Mouse (Mus musculus) stomach, embryonic 14.5 days (tissue): ENCODE measurements around the gene Sorcs2. TPM values are rescaled to one million over a fixed set of nuclear protein-coding genes. Genes with fewer than 3 reads are reported as not detected.
A peak's percentile ranks its signal among the peaks of the same experiment; 100 is the strongest.

Experiments used
- ATAC-seq: fragments of 200-750 bp; cut with Nextera tagmentation; 2 replicates; pipeline ENCODE4 v1.8.0; 2017; ENCODE audit warnings: low read depth, moderate TSS enrichment; ENCODE audit not compliant: insufficient number of reproducible peaks, insufficient read depth, low FRiP score
- H3K27ac ChIP-seq: fragments of 300-500 bp; sonication (generic); 2 replicates; pipeline ENCODE4 v1.5.1; 2014; ENCODE audit warnings: mild to moderate bottlenecking, low read length, moderate library complexity, mixed read lengths
- H3K27me3 ChIP-seq: fragments of 300-500 bp; sonication (generic); 2 replicates; pipeline ENCODE4 v1.6.1; 2014; ENCODE audit warnings: low read length, control low read depth, mixed read lengths; ENCODE audit not compliant: control insufficient read depth, insufficient read depth
- H3K36me3 ChIP-seq: fragments of 300-500 bp; sonication (generic); 2 replicates; pipeline ENCODE4 v1.6.1; 2014; ENCODE audit warnings: mild to moderate bottlenecking, control low read depth, low read length, moderate library complexity, mixed read lengths; ENCODE audit not compliant: control insufficient read depth, insufficient read depth
- H3K4me1 ChIP-seq: fragments of 300-500 bp; sonication (generic); 2 replicates; pipeline ENCODE4 v1.6.1; 2014; ENCODE audit warnings: low read length, control low read depth, mixed read lengths; ENCODE audit not compliant: control insufficient read depth, insufficient read depth
- H3K4me2 ChIP-seq: fragments of 300-500 bp; sonication (generic); replicated peaks from 2 replicates; pipeline ENCODE4 v1.6.1; 2014; ENCODE audit warnings: low read depth, low read length, control low read depth
- H3K4me3 ChIP-seq: fragments of 300-500 bp; sonication (generic); 2 replicates; pipeline ENCODE4 v1.5.1; 2014; ENCODE audit warnings: low read depth, low read length, control low read depth
- H3K9ac ChIP-seq: fragments of 300-500 bp; sonication (generic); replicated peaks from 2 replicates; pipeline ENCODE4 v1.6.1; 2014; ENCODE audit warnings: low read depth, mild to moderate bottlenecking, control low read depth, low read length, moderate library complexity, mixed read lengths
- H3K9me3 ChIP-seq: fragments of 300-500 bp; sonication (generic); 2 replicates; pipeline ENCODE4 v1.6.1; 2016; ENCODE audit warnings: low read depth, low read length, control low read depth; ENCODE audit not compliant: control insufficient read depth
- WGBS: fragments of 180-500 bp; shearing (Covaris S2); extraction: QIAGEN DNeasy Blood & Tissue Kit; methylation state at CpG from one replicate; pipeline ENCODE4 v1.1.7; 2014; 5-methylcytosine and 5-hydroxymethylcytosine counted together
- polyA plus RNA-seq: library from polyadenylated mRNA; unstranded; fragments of >200 nt; fragmentation: Nextera tagmentation; extraction: Ambion mirVana; gene quantifications from 2 replicates; pipeline ENCODE4 v1.2.1, GENCODE M21; 2014

Gene Sorcs2
- polyA plus RNA-seq, 1 experiment from 2014 or later: 14.5 TPM

GRCm38 (mm10) chr5:36373246-36373891 is 24.6 kb downstream of the Sorcs2 start:
- H3K9ac ChIP-seq: no peak overlapping the region
- 0 out of 2 replicates have a peak overlapping the region, but pooled peaks have one; percentile 10 for H3K4me2 ChIP-seq
- H3K4me1 ChIP-seq: peaks cover 60% of the 10 kb centered on the region
- peak overlapping the region; percentile 70; the same call in 1 of the 2 replicates for H3K27ac ChIP-seq
- H3K9me3 ChIP-seq: no peaks in the 10 kb centered on the region
- H3K4me3 ChIP-seq: no peak overlapping the region
- 10% methylated on average over 11 of the region's 11 CpGs for whole genome bisulfite sequencing
- H3K27me3 ChIP-seq: no peaks in the 10 kb centered on the region
- ATAC-seq: peak; percentile 12; the same call in 1 of the 2 replicates
- H3K36me3 ChIP-seq: no peaks in the 10 kb centered on the region; the same call in 1 of the 2 replicates

- no peak overlapping the region for H3K4me3 ChIP-seq
- no peak overlapping the region for H3K9ac ChIP-seq
- ATAC-seq: no peak
- H3K4me1 ChIP-seq: peaks cover 53% of the 10 kb centered on the region
- H3K27me3 ChIP-seq: no peaks in the 10 kb centered on the region
- H3K36me3 ChIP-seq: no peaks in the 10 kb centered on the region; the same call in 1 of the 2 replicates
- no peak overlapping the region for H3K4me2 ChIP-seq
- no peaks in the 10 kb centered on the region for H3K9me3 ChIP-seq
- 74% methylated on average over 5 of the region's 5 CpGs for WGBS
- H3K27ac ChIP-seq: no peak overlapping the region
Observed at GRCm38 (mm10) chr5:36371731-36372130, 26.2 kb downstream of the Sorcs2 start.

DNA sequence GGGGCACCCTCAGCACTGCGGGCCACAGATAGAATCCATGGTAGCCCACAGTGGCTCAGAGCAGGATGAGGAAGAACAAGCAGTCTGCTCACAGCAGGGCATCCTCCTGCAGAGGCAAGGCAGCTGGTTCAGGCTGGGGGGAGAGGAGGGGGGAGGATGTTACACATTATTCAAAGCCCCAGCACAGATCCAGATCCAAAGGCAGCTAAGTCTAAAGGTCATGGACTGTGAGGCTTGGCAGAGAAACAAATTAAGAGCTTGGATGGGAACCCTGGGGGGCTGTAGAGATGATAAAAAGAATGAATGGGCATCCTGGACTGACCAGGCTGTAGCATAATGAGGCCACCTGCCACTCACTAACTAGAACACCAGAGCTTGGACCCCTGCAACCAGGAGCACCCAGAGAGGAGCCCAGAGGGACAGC is 28.7 kb downstream of the Sorcs2 start:
- Histone ChIP-seq H3K9me3 (no peaks in the 10 kb centered on the region), H3K36me3 (no peaks in the 10 kb centered on the region; the same call in 1 of the 2 replicates), H3K27ac (no peak overlapping the region), H3K27me3 (no peaks in the 10 kb centered on the region), H3K4me3 (no peak overlapping the region), H3K9ac (no peak overlapping the region; the same call in 1 of the 2 replicates), H3K4me1 (peaks cover 34% of the 10 kb centered on the region), H3K4me2 (no peak overlapping the region)
- ATAC-seq: no peak
- WGBS: 67% methylated on average over 1 of the region's 1 CpGs

GRCm38 (mm10) chr5:36368511-36369135 is 29.3 kb downstream of the Sorcs2 start:
- no peak overlapping the region for H3K27ac ChIP-seq
- H3K9ac ChIP-seq: no peak overlapping the region
- no peak overlapping the region for H3K4me3 ChIP-seq
- H3K4me1 ChIP-seq: peaks cover 28% of the 10 kb centered on the region
- 69% methylated on average over 7 of the region's 7 CpGs for WGBS
- H3K4me2 ChIP-seq: no peak overlapping the region
- H3K27me3 ChIP-seq: no peaks in the 10 kb centered on the region
- no peaks in the 10 kb centered on the region for H3K9me3 ChIP-seq
- no peak for ATAC-seq
- no peaks in the 10 kb centered on the region; the same call in 1 of the 2 replicates for H3K36me3 ChIP-seq

GRCm38 (mm10) chr5:36367911-36368310 is 30.0 kb downstream of the Sorcs2 start:
- no peak for ATAC-seq
- Histone ChIP-seq H3K9ac (no peak overlapping the region), H3K4me1 (peaks cover 21% of the 10 kb centered on the region), H3K4me3 (no peak overlapping the region), H3K36me3 (no peaks in the 10 kb centered on the region; the same call in 1 of the 2 replicates), H3K9me3 (no peaks in the 10 kb centered on the region), H3K4me2 (no peak overlapping the region), H3K27me3 (no peaks in the 10 kb centered on the region), H3K27ac (no peak overlapping the region)
- 83% methylated on average over 6 of the region's 6 CpGs for WGBS

- no peak overlapping the region for H3K4me3 ChIP-seq
- WGBS: 59% methylated on average over 3 of the region's 3 CpGs
- H3K27me3 ChIP-seq: no peaks in the 10 kb centered on the region
- peaks cover 17% of the 10 kb centered on the region for H3K4me1 ChIP-seq
- H3K9me3 ChIP-seq: no peaks in the 10 kb centered on the region
- H3K36me3 ChIP-seq: no peaks in the 10 kb centered on the region; the same call in 1 of the 2 replicates
- ATAC-seq: no peak
- no peak overlapping the region for H3K9ac ChIP-seq
- peak overlapping the region; percentile 39; the same call in 1 of the 2 replicates for H3K27ac ChIP-seq
- H3K4me2 ChIP-seq: no peak overlapping the region
Observed at GRCm38 (mm10) chr5:36367181-36367610, 30.7 kb downstream of the Sorcs2 start.

DNA sequence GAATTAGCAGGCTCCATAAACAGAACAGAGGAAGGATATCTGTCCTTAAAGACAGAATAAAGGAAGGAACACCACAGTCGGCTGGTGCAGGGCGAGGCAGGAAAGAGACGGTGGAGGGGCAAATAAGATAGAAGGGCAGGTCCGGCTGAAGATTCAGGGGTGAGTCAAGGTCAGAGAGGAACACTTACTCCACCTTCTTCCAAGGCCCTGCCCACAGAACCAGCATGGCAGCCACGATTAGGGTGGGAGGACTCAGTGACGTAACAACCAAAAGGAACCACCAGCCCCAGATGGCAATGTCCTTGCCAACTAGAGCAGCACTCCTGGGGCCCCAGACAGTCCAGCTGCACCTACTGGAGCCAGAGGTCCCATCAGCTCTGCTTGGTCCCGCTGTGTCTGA is 36.2 kb downstream of the Sorcs2 start:
- no peak overlapping the region for H3K9ac ChIP-seq

GRCm38 (mm10) chr5:36360343-36360742 is 37.6 kb downstream of the Sorcs2 start:
- Histone ChIP-seq H3K36me3 (no peaks in the 10 kb centered on the region), H3K4me1 (peaks cover 42% of the 10 kb centered on the region), H3K4me2 (no peak overlapping the region), H3K4me3 (no peak overlapping the region), H3K9ac (no peak overlapping the region), H3K9me3 (no peaks in the 10 kb centered on the region), H3K27me3 (no peaks in the 10 kb centered on the region), H3K27ac (no peak overlapping the region)
- 77% methylated on average over 7 of the region's 7 CpGs for WGBS
- ATAC-seq: no peak

More for the DNA sequence above, 36.2 kb downstream of the Sorcs2 start:
- ATAC-seq: no peak
- H3K9me3 ChIP-seq: no peaks in the 10 kb centered on the region
- peaks cover 35% of the 10 kb centered on the region for H3K4me1 ChIP-seq
- H3K36me3 ChIP-seq: no peaks in the 10 kb centered on the region
- 79% methylated on average over 7 of the region's 7 CpGs for WGBS
- no peak overlapping the region for H3K27ac ChIP-seq
- no peak overlapping the region for H3K4me2 ChIP-seq
- H3K4me3 ChIP-seq: no peak overlapping the region
- no peaks in the 10 kb centered on the region for H3K27me3 ChIP-seq
